Mouse (Mus musculus) thymus, postnatal 14 days (tissue): Measurements from ENCODE around the gene Rnd3.

Experiments used
- DNase-seq: peaks from one replicate; pipeline ENCODE4 v3.0.0; 2021

The Rnd3 gene

GRCm38 (mm10) chr2:51148975-51149374, at the start of gene Rnd3:
Rnd3 (minus strand) TSS chr2:51149111.
- DNase-seq, result peak; percentile 77

- DNase-seq, result peak; percentile 14
These were observed 43.4 kb upstream of the Rnd3 start for GRCm38 (mm10) chr2:51192319-51192718.

- no peak for DNase-seq
These were observed 36.9 kb upstream of the Rnd3 start for GRCm38 (mm10) chr2:51185762-51186161.

GRCm38 (mm10) chr2:51182990-51183389, 34.1 kb upstream of the Rnd3 start:
- no peak for DNase-seq

GRCm38 (mm10) chr2:51181376-51181775, 32.5 kb upstream of the Rnd3 start:
- DNase-seq, result no peak

GRCm38 (mm10) chr2:51179096-51179495, 30.2 kb upstream of the Rnd3 start:
- DNase-seq, result no peak

- DNase-seq, result no peak
These were observed 28.7 kb upstream of the Rnd3 start for GRCm38 (mm10) chr2:51177615-51178014.

- no peak for DNase-seq
These were observed 26.4 kb upstream of the Rnd3 start for GRCm38 (mm10) chr2:51175276-51175675.

- no peak for DNase-seq
These were observed 12.2 kb upstream of the Rnd3 start for GRCm38 (mm10) chr2:51161110-51161509.

GRCm38 (mm10) chr2:51148454-51148853, 457 bp downstream of the Rnd3 start:
- no peak for DNase-seq

GRCm38 (mm10) chr2:51148065-51148407, 875 bp downstream of the Rnd3 start:
- no peak for DNase-seq

- peak; percentile 17 for DNase-seq
These were observed 1.4 kb downstream of the Rnd3 start for GRCm38 (mm10) chr2:51147318-51148064.

- peak; percentile 12 for DNase-seq
These were observed 2.0 kb downstream of the Rnd3 start for GRCm38 (mm10) chr2:51146871-51147317.

- DNase-seq, result no peak
These were observed 3.0 kb downstream of the Rnd3 start for GRCm38 (mm10) chr2:51145838-51146470.

- no peak for DNase-seq
These were observed 4.4 kb downstream of the Rnd3 start for GRCm38 (mm10) chr2:51144380-51145120.

GRCm38 (mm10) chr2:51142422-51142821, 6.5 kb downstream of the Rnd3 start:
- no peak for DNase-seq

GRCm38 (mm10) chr2:51141345-51141744, 7.6 kb downstream of the Rnd3 start:
- DNase-seq, result no peak

GRCm38 (mm10) chr2:51140486-51140885, 8.4 kb downstream of the Rnd3 start:
- no peak for DNase-seq

GRCm38 (mm10) chr2:51139912-51140446, 8.9 kb downstream of the Rnd3 start:
- DNase-seq, result no peak

GRCm38 (mm10) chr2:51139218-51139911, 9.5 kb downstream of the Rnd3 start:
- DNase-seq, result no peak

- no peak for DNase-seq
These were observed 11.2 kb downstream of the Rnd3 start for GRCm38 (mm10) chr2:51137726-51138125.

GRCm38 (mm10) chr2:51132181-51132580, 16.7 kb downstream of the Rnd3 start:
- DNase-seq, result no peak

GRCm38 (mm10) chr2:51128090-51128489, 20.8 kb downstream of the Rnd3 start:
- DNase-seq, result no peak
